Mouse (Mus musculus) limb, embryonic 12.5 days (tissue): ENCODE data around the gene Spocd1. TPM values are rescaled to one million over a fixed set of nuclear protein-coding genes. Genes with fewer than 3 reads are reported as not detected.
A peak's percentile ranks its signal among the peaks of the same experiment; 100 is the strongest.

Source experiments
- ATAC-seq: fragments of 200-750 bp; cut with Nextera tagmentation; 2 replicates; pipeline ENCODE4 v1.8.0; 2017; ENCODE audit warnings: low read depth, moderate TSS enrichment; ENCODE audit not compliant: insufficient number of reproducible peaks, insufficient read depth, low FRiP score, low TSS enrichment
- H3K27ac ChIP-seq: fragments of 300-500 bp; sonication (generic); 2 replicates; pipeline ENCODE4 v1.5.1; 2016; ENCODE audit warnings: mild to moderate bottlenecking, moderate library complexity
- H3K27me3 ChIP-seq: fragments of 300-500 bp; sonication (generic); 2 replicates; pipeline ENCODE4 v1.6.1; 2016; ENCODE audit warnings: mild to moderate bottlenecking, moderate library complexity
- H3K36me3 ChIP-seq: fragments of 300-500 bp; sonication (generic); 2 replicates; pipeline ENCODE4 v1.6.1; 2016; ENCODE audit warnings: mild to moderate bottlenecking, moderate library complexity
- H3K4me1 ChIP-seq: fragments of 300-500 bp; sonication (generic); replicated peaks from 2 replicates; pipeline ENCODE4 v1.6.1; 2016
- H3K4me2 ChIP-seq: fragments of 300-500 bp; sonication (generic); 2 replicates; pipeline ENCODE4 v1.6.1; 2016; ENCODE audit warnings: mild to moderate bottlenecking, moderate library complexity
- H3K4me3 ChIP-seq: fragments of 300-500 bp; sonication (generic); replicated peaks from 2 replicates; pipeline ENCODE4 v1.5.1; 2016; ENCODE audit warnings: mild to moderate bottlenecking
- H3K9ac ChIP-seq: fragments of 300-500 bp; sonication (generic); replicated peaks from 2 replicates; pipeline ENCODE4 v1.6.1; 2016; ENCODE audit warnings: mild to moderate bottlenecking, moderate library complexity
- H3K9me3 ChIP-seq: fragments of 300-500 bp; sonication (generic); 2 replicates; pipeline ENCODE4 v1.6.1; 2016; ENCODE audit warnings: mild to moderate bottlenecking, moderate library complexity
- WGBS: fragments of 180-500 bp; shearing (Covaris S2); methylation state at CpG from one replicate; pipeline ENCODE4 v1.1.7; 2016; 5-methylcytosine and 5-hydroxymethylcytosine counted together
- polyA plus RNA-seq: library from polyadenylated mRNA; unstranded; fragments of >200 nt; fragmentation: Nextera tagmentation; extraction: Ambion mirVana; gene quantifications from 2 replicates; pipeline ENCODE4 v1.2.1, GENCODE M21; 2016

The Spocd1 gene
- polyA plus RNA-seq, 1 experiment from 2014 or later = not detected

DNA sequence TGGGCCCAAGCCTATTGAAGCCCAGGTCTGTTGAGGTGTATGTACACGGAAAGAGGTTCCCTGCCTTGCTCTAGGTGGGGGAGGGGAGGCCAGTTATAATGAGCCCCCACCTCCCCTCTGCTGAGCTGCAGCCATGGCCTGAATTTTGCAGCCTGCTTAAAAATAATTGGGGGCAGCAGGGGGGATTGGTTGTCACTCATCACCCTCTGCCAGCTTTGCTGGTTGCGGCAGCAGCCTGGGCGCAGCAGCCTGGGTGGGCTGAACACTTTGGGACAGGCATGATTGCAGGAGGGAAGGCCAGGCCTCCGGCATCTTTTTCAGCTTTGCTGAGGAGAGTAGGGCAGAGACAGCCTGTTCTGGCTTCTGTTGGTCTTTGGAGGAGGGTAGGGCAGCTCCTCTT lies 60.9 kb downstream of the Spocd1 start:
- H3K27ac ChIP-seq = no peak overlapping the region

GRCm38 (mm10) chr4:129992720-129993119 lies 63.7 kb downstream of the Spocd1 start:
- Histone ChIP-seq H3K9ac (no peak overlapping the region), H3K4me3 (no peak overlapping the region), H3K36me3 (no peaks in the 10 kb centered on the region; the same call in 1 of the 2 replicates), H3K4me1 (peaks cover 16% of the 10 kb centered on the region), H3K9me3 (no peaks in the 10 kb centered on the region), H3K4me2 (no peak overlapping the region), H3K27me3 (peaks cover 83% of the 10 kb centered on the region), H3K27ac (no peak overlapping the region)
- ATAC-seq = no peak
- 77% methylated on average over 16 of the region's 16 CpGs for WGBS

More for the DNA sequence above, 60.9 kb downstream of the Spocd1 start:
- Histone ChIP-seq H3K4me3 (no peak overlapping the region), H3K9me3 (no peaks in the 10 kb centered on the region), H3K9ac (no peak overlapping the region), H3K4me1 (peaks cover 31% of the 10 kb centered on the region), H3K36me3 (no peaks in the 10 kb centered on the region; the same call in 1 of the 2 replicates), H3K4me2 (no peak overlapping the region), H3K27me3 (peaks cover 84% of the 10 kb centered on the region)
- WGBS = 62% methylated on average over 4 of the region's 4 CpGs
- no peak for ATAC-seq

- H3K4me3 ChIP-seq = no peak overlapping the region
- WGBS = 94% methylated on average over 5 of the region's 5 CpGs
- H3K27ac ChIP-seq = no peak overlapping the region
- H3K36me3 ChIP-seq = no peaks in the 10 kb centered on the region; the same call in 1 of the 2 replicates
- peaks cover 11% of the 10 kb centered on the region for H3K4me1 ChIP-seq
- H3K9ac ChIP-seq = no peak overlapping the region
- peaks cover 82% of the 10 kb centered on the region for H3K27me3 ChIP-seq
- no peaks in the 10 kb centered on the region for H3K9me3 ChIP-seq
- H3K4me2 ChIP-seq = no peak overlapping the region
- no peak for ATAC-seq
Measured at GRCm38 (mm10) chr4:129993213-129993612, 64.2 kb downstream of the Spocd1 start.

- Histone ChIP-seq H3K4me3 (no peak overlapping the region), H3K4me2 (no peak overlapping the region), H3K4me1 (peaks cover 9% of the 10 kb centered on the region), H3K36me3 (no peaks in the 10 kb centered on the region; the same call in 1 of the 2 replicates), H3K9ac (no peak overlapping the region), H3K27ac (no peak overlapping the region), H3K27me3 (peaks cover 82% of the 10 kb centered on the region), H3K9me3 (no peaks in the 10 kb centered on the region)
- 89% methylated on average over 16 of the region's 16 CpGs for WGBS
- no peak for ATAC-seq
Measured at GRCm38 (mm10) chr4:129993944-129994695, 65.1 kb downstream of the Spocd1 start.

GRCm38 (mm10) chr4:129994728-129995127 lies 65.7 kb downstream of the Spocd1 start:
- 86% methylated on average over 5 of the region's 5 CpGs for WGBS
- H3K9me3 ChIP-seq = no peaks in the 10 kb centered on the region
- H3K4me2 ChIP-seq = no peak overlapping the region
- peaks cover 82% of the 10 kb centered on the region for H3K27me3 ChIP-seq
- H3K4me1 ChIP-seq = peaks cover 9% of the 10 kb centered on the region
- no peak overlapping the region for H3K4me3 ChIP-seq
- no peak overlapping the region for H3K9ac ChIP-seq
- no peaks in the 10 kb centered on the region; the same call in 1 of the 2 replicates for H3K36me3 ChIP-seq
- no peak overlapping the region for H3K27ac ChIP-seq
- ATAC-seq = no peak

DNA sequence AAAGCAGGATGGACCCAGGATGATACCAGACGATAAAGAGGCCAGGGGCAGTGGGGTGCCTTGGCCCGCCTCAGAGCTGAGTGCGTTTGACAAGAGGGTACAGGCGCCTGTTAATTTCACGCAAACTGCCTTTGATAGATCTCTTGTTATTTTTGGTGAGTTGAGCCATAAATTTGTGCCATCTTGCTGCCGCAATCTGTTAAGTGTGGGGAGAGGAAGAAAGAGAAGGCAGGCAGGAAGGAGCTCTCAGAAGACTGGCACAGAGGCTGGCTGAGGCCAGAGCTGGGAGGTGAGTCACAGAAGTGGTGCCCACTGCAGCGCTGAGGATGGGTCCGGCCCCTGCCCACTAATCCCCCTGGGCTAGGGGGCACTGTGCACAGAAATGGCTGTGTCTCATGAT lies 66.2 kb downstream of the Spocd1 start:
- Histone ChIP-seq H3K9me3 (no peaks in the 10 kb centered on the region), H3K4me3 (no peak overlapping the region), H3K27me3 (peaks cover 81% of the 10 kb centered on the region), H3K4me2 (no peak overlapping the region), H3K4me1 (peaks cover 4% of the 10 kb centered on the region), H3K9ac (no peak overlapping the region), H3K36me3 (no peaks in the 10 kb centered on the region; the same call in 1 of the 2 replicates), H3K27ac (no peak overlapping the region)
- no peak for ATAC-seq
- WGBS = 82% methylated on average over 8 of the region's 8 CpGs

- H3K4me2 ChIP-seq = no peak overlapping the region
- no peak overlapping the region for H3K27ac ChIP-seq
- H3K4me1 ChIP-seq = 0 out of 2 replicates have a peak, but pooled peaks cover 3% of the 10 kb centered on the region
- no peaks in the 10 kb centered on the region; the same call in 1 of the 2 replicates for H3K36me3 ChIP-seq
- no peak overlapping the region for H3K9ac ChIP-seq
- H3K27me3 ChIP-seq = peaks cover 75% of the 10 kb centered on the region
- no peaks in the 10 kb centered on the region for H3K9me3 ChIP-seq
- no peak for ATAC-seq
- 79% methylated on average over 4 of the region's 4 CpGs for WGBS
- no peak overlapping the region for H3K4me3 ChIP-seq
Measured at GRCm38 (mm10) chr4:129996015-129996414, 67.0 kb downstream of the Spocd1 start.

DNA sequence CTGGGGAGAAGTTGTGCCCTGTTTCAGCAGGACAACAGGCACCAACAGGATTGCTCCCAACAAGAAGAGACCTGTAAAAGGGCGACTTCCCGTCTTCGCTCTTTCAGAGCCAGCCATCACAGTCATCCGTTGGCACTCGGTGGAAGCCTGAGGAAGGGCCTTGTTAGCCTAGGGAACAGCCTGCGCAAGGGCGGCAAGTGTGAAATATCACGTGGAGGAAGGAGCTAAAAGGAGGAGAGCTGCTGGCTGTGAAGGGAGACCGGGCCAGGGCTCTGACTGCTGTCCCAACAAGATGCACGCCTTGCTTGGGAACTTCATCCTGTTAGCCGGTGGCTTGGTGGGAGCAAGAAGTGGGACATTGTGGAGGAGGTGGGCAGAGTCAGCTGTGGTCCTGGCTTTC lies 69.1 kb downstream of the Spocd1 start:
- H3K36me3 ChIP-seq = no peaks in the 10 kb centered on the region; the same call in 1 of the 2 replicates
- 53% methylated on average over 11 of the region's 11 CpGs for WGBS

DNA sequence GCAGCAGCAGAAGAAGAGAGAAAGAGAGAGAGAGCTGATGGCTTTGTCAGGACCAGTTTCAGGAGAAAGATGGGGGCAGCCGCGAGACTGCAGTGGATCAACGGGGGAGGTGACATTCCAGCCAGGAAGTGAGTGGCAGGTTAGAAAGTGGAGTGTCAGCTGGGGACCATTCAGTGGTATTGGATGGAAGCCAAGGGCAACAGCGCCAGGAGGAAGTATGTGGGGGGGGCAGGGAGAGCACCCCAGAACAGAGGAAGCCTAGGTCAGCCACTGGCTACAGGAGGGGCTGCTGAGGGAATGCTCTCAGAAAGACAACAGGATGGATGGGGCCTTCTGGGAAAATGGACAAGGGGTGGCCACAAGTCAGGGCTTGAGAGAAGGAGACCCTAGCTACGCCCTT lies 72.7 kb downstream of the Spocd1 start:
- Histone ChIP-seq H3K4me1 (peaks cover 20% of the 10 kb centered on the region), H3K9ac (no peak overlapping the region), H3K4me2 (no peak overlapping the region), H3K4me3 (no peak overlapping the region), H3K27me3 (peaks cover 67% of the 10 kb centered on the region), H3K36me3 (no peaks in the 10 kb centered on the region), H3K27ac (no peak overlapping the region), H3K9me3 (no peaks in the 10 kb centered on the region)
- 45% methylated on average over 5 of the region's 5 CpGs for WGBS
- ATAC-seq = no peak

More for the DNA sequence above, 69.1 kb downstream of the Spocd1 start:
- Histone ChIP-seq H3K4me2 (no peak overlapping the region), H3K4me1 (peaks cover 15% of the 10 kb centered on the region), H3K27ac (no peak overlapping the region), H3K9me3 (no peaks in the 10 kb centered on the region), H3K27me3 (peaks cover 60% of the 10 kb centered on the region), H3K9ac (0 out of 2 replicates have a peak overlapping the region, but pooled peaks have one; percentile 23), H3K4me3 (no peak overlapping the region)
- no peak for ATAC-seq

DNA sequence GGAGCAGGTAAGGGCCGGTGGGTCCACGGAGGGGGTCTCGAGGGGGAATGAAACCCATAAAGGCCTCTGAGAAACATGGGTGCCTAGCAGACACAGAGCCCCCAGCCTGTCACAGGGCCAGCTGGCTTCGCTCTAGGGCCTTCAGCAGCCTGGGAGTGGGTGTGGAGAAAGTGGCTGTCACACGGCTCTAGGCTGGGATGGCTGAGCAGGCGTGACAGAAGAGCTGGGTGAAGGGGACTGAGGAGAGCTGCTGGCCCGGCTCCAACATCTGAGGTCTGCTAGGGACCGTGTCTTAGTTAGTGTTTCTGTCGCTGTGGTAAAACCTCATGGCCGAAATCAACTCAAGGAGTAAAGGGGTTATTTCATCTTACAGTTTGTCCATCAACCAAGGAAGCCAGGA lies 73.1 kb downstream of the Spocd1 start:
- Histone ChIP-seq H3K4me3 (no peak overlapping the region), H3K36me3 (no peaks in the 10 kb centered on the region), H3K4me1 (peaks cover 24% of the 10 kb centered on the region), H3K9me3 (no peaks in the 10 kb centered on the region), H3K27me3 (peaks cover 69% of the 10 kb centered on the region), H3K27ac (no peak overlapping the region), H3K9ac (no peak overlapping the region), H3K4me2 (no peak overlapping the region)
- WGBS = 71% methylated on average over 10 of the region's 10 CpGs
- ATAC-seq = no peak

DNA sequence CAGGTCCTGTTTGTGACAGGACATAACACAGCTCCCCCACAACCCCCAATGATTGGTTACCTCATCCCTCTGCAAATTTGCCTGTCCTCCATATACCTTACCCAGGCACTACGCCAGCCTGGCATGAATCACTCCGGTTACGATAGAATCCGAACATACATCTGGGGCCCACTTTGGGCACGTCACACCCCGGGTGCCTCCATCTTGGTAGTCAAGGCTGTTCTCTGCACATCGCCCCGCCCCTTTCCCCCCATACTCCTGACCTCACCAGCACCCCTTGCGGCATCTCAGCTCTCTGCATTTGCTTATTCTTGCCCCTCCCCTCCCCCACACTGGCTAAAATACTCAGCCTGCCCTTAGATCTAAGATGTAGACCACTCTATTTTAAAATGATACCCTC lies 76.5 kb downstream of the Spocd1 start:
- peaks cover 72% of the 10 kb centered on the region for H3K27me3 ChIP-seq
- 50% methylated on average over 9 of the region's 9 CpGs for WGBS
- no peak overlapping the region for H3K4me3 ChIP-seq

More for the DNA sequence above, 76.5 kb downstream of the Spocd1 start:
- Histone ChIP-seq H3K27ac (no peak overlapping the region), H3K9ac (no peak overlapping the region), H3K4me1 (peaks cover 23% of the 10 kb centered on the region), H3K9me3 (no peaks in the 10 kb centered on the region), H3K36me3 (peaks cover 5% of the 10 kb centered on the region; the same call in 1 of the 2 replicates), H3K4me2 (no peak overlapping the region)
- ATAC-seq = no peak
